Mouse (Mus musculus) heart, adult 2 months (tissue): Measurements from ENCODE around the gene Zfp62. TPM values are rescaled to one million over a fixed set of nuclear protein-coding genes. Genes with fewer than 3 reads are reported as not detected.

Experiments used
- DNase-seq, 2 experiments: peaks; one replicate each; pipeline ENCODE4 v3.0.0; 2021
- H3K27ac ChIP-seq: fragments of 200-600 bp; 2 replicates; pipeline ENCODE4 v1.8.1; 2022
- H3K27me3 ChIP-seq: fragments of 200-500 bp; 2 replicates; pipeline ENCODE4 v1.6.1; 2012; ENCODE audit warnings: mild to moderate bottlenecking, low read length, inconsistent platforms, mixed read lengths; ENCODE audit not compliant: control insufficient read depth, insufficient read depth
- H3K36me3 ChIP-seq: fragments of 200-500 bp; 2 replicates; pipeline ENCODE4 v1.6.1; 2012; ENCODE audit warnings: low read length, inconsistent platforms; ENCODE audit not compliant: control insufficient read depth, insufficient read depth
- H3K4me1 ChIP-seq: fragments of 200-500 bp; 2 replicates; pipeline ENCODE4 v1.6.1; 2011; ENCODE audit warnings: low read length; ENCODE audit not compliant: control insufficient read depth, insufficient read depth
- H3K4me3 ChIP-seq: fragments of 200-600 bp; 2 replicates; pipeline ENCODE4 v1.8.1; 2022
- H3K79me2 ChIP-seq: fragments of 200-500 bp; replicated peaks from 2 replicates; pipeline ENCODE4 v1.6.1; 2012; ENCODE audit warnings: mild to moderate bottlenecking, inconsistent platforms, low read length, moderate library complexity, mixed read lengths; ENCODE audit not compliant: control insufficient read depth, insufficient read depth
- H3K9ac ChIP-seq: fragments of 200-500 bp; 2 replicates; pipeline ENCODE4 v1.6.1; 2012; ENCODE audit warnings: low read depth, mild to moderate bottlenecking, control low read depth, inconsistent platforms, low read length, mixed read lengths
- CTCF ChIP-seq: fragments of 200-600 bp; IDR thresholded peaks from 2 replicates; pipeline ENCODE4 v1.8.1; 2022; ENCODE audit warnings: antibody characterized with exemption, mild to moderate bottlenecking, moderate library complexity
- EP300 ChIP-seq: fragments of 200-500 bp; IDR thresholded peaks from 2 replicates; pipeline ENCODE4 v1.6.1; 2011; ENCODE audit warnings: low read depth, low read length, control low read depth; ENCODE audit not compliant: insufficient read depth
- POLR2A ChIP-seq: fragments of 200-500 bp; IDR thresholded peaks from 2 replicates; pipeline ENCODE4 v1.6.1; 2011; ENCODE audit warnings: mild to moderate bottlenecking, low read depth, low read length, control low read depth; ENCODE audit not compliant: insufficient read depth
- WGBS: fragments of 180-500 bp; shearing (Covaris S2); methylation state at CpG from one replicate; pipeline ENCODE4 v1.1.7; 2018; 5-methylcytosine and 5-hydroxymethylcytosine counted together
- intact Hi-C: fragments of 180-260 bp; cut with DNase I; formaldehyde crosslinking; loops from one replicate; pipeline ENCODE4 v1.15.1; 2025
- polyA plus RNA-seq: library from polyadenylated mRNA; depleted of rRNA; stranded (reverse); fragments of >200 nt; gene quantifications from 2 replicates; pipeline ENCODE4 v1.2.3, GENCODE M21; 2012
- total RNA-seq, 2 experiments: library from RNA; stranded (reverse); gene quantifications; 2 replicates each; pipeline ENCODE4 v1.2.3; 2021

Gene Zfp62
- total and polyA plus RNA-seq, 3 experiments = 2.9 to 28.9 (median 23.9) TPM

DNA sequence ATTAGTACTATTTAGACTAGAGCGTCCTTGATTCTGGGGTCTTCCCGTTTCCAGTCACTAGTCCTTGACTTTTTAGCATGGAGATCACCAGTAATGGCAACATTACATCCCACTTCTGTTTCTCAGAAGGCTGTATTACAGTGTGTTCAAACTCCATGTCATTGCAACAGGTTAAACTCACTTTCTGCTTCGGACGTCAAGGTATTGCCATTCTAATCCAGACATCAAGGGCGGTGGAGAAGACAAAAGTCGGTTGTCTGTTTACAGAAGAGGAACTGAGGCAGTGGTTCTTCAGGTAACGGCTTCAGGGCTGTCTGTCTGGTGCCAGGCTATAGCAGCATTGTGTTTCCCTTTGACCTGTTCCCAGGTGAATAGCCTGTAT is 48.3 kb downstream of the Zfp62 start:
- H3K27ac ChIP-seq = peak overlapping the region; percentile 99
- intact Hi-C loops = loop anchor here (2.0 to 5.0 kb wide), 3 partner anchors 49 to 434 kb away; partner anchors contain the start of genes Trim41 and Zfp62
- peaks cover 33% of the 10 kb centered on the region for H3K4me1 ChIP-seq

DNA sequence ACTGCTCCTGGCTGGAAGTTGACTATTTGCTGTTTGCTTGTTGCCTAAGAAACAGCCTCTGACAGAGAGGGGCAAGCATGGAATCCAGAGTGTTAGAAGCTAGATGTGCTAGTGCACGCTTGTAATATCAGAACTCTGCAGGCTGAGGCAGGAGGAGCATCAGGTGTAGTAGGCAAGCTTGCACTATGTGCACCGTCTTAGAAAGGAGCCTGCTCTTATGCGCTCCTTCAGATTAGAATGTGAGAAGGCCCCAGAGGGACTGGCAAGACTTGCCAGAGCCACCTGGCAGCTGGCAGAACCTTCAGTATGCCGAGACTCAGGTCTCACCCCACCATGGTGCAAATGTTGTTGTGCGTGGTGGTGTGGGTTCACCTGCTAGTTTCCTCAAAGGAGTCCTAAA is 49.0 kb downstream of the Zfp62 start:
- peak overlapping the region; percentile 34 for H3K9ac ChIP-seq
- 43% methylated on average over 5 of the region's 5 CpGs for WGBS
- intact Hi-C loops = loop anchor here (5.0 kb wide), 2 partner anchors 145 to 435 kb away; partner anchors contain the start of gene Trim41

More for the DNA sequence above, 48.3 kb downstream of the Zfp62 start:
- H3K27me3 ChIP-seq = no peaks in the 10 kb centered on the region
- H3K79me2 ChIP-seq = peaks cover 8% of the 10 kb centered on the region
- DNase-seq = no peak
- peak overlapping the region; percentile 65 for H3K4me3 ChIP-seq
- 38% methylated on average over 7 of the region's 7 CpGs for WGBS
- peak overlapping the region; percentile 93 for H3K9ac ChIP-seq
- peaks cover 30% of the 10 kb centered on the region for H3K36me3 ChIP-seq
- TF ChIP-seq CTCF (no peak), EP300 (no peak), POLR2A (no peak)

DNA sequence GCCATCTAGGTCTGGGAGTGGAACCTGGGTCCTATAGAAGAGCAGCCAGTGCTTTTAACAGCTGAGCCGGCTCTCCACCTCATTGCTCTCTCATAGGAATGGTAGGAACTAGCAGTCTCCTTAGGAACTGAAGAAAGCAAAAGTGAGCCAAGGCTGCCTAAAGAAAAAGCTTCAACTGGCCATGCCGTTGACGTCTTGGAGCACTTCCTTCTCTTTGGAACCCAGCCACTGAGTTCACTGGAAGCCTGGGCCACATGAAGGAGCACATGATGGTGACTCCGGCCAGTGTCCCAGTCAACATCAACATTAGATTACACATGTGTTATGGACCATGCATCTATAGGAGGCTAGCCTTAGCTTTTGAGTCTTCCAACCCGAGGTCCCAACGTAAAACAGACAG is 49.9 kb downstream of the Zfp62 start:
- Histone ChIP-seq H3K79me2 (peaks cover 8% of the 10 kb centered on the region), H3K9ac (no peak overlapping the region), H3K4me1 (peaks cover 28% of the 10 kb centered on the region), H3K27me3 (no peaks in the 10 kb centered on the region), H3K36me3 (peaks cover 36% of the 10 kb centered on the region), H3K27ac (no peak overlapping the region; the same call in 1 of the 2 replicates), H3K4me3 (no peak overlapping the region)
- no peak for TF ChIP-seq CTCF
- no peak for TF ChIP-seq EP300
- no peak for TF ChIP-seq POLR2A
- WGBS = 34% methylated on average over 6 of the region's 6 CpGs
- no peak for DNase-seq
- intact Hi-C loops = loop anchor here (5.0 kb wide), 2 partner anchors 146 to 436 kb away; partner anchors contain the start of gene Trim41

More for the DNA sequence above, 49.0 kb downstream of the Zfp62 start:
- peak overlapping the region; percentile 99; the same call in 1 of the 2 replicates for H3K27ac ChIP-seq
- peaks cover 36% of the 10 kb centered on the region for H3K36me3 ChIP-seq
- DNase-seq = no peak
- peaks cover 8% of the 10 kb centered on the region for H3K79me2 ChIP-seq
- no peaks in the 10 kb centered on the region for H3K27me3 ChIP-seq
- peaks cover 31% of the 10 kb centered on the region for H3K4me1 ChIP-seq
- H3K4me3 ChIP-seq = peak overlapping the region; percentile 65; the same call in 1 of the 2 replicates
- TF ChIP-seq CTCF = no peak
- TF ChIP-seq EP300 = no peak
- TF ChIP-seq POLR2A = no peak

DNA sequence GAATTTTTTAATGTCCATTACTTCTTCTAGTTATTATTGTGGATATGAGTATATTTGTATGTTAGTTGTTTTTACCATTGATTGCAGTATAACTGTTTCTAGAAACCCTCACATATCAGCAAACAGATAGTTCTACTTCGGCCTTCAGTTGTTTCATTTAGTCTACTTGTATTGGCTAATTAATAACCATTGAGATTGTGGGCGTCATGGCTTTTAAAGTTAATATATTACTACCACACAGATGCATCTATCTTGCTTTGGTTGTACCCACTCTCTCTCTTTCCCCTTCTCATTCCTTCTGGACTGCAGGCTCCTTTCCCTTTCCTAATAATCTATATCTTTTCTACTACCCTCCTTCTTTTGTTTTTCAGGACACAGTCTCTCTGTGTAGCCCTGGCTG is 56.2 kb downstream of the Zfp62 start:
- H3K4me3 ChIP-seq = no peak overlapping the region
- H3K27me3 ChIP-seq = no peaks in the 10 kb centered on the region
- TF ChIP-seq EP300 (no peak), CTCF (no peak), POLR2A (no peak)
- H3K79me2 ChIP-seq = peaks cover 7% of the 10 kb centered on the region
- H3K4me1 ChIP-seq = peaks cover 13% of the 10 kb centered on the region
- H3K9ac ChIP-seq = no peak overlapping the region
- WGBS = 95% methylated on average over 2 of the region's 2 CpGs
- no peak overlapping the region for H3K27ac ChIP-seq
- intact Hi-C loops = no loop called here
- peaks cover 29% of the 10 kb centered on the region for H3K36me3 ChIP-seq
- DNase-seq = no peak

DNA sequence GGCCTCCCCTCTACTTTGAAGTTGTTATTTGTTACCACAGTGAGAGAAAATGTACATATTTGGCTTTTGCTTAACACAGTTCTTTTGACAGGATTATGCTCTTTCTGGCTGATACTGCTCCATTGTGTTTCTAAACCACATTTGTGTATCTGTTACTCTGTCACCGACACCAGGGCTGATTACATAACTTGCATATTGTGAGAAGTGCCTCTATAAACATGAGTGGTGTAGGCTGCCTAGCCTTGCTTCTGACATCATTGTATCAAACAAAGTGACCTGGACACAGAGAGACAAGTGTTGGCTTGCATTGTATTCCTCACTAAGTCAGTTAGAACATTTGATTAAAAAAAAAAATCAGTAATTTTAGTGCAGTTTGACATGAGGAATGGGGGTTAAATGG is 56.7 kb downstream of the Zfp62 start:
- TF ChIP-seq EP300 (no peak), CTCF (no peak), POLR2A (no peak)
- Histone ChIP-seq H3K4me3 (no peak overlapping the region), H3K9ac (no peak overlapping the region), H3K36me3 (peaks cover 25% of the 10 kb centered on the region), H3K4me1 (peaks cover 13% of the 10 kb centered on the region), H3K79me2 (peaks cover 4% of the 10 kb centered on the region), H3K27ac (no peak overlapping the region), H3K27me3 (no peaks in the 10 kb centered on the region)
- 8% methylated on average over 1 of the region's 1 CpGs for WGBS
- no peak for DNase-seq
- intact Hi-C loops = no loop called here

DNA sequence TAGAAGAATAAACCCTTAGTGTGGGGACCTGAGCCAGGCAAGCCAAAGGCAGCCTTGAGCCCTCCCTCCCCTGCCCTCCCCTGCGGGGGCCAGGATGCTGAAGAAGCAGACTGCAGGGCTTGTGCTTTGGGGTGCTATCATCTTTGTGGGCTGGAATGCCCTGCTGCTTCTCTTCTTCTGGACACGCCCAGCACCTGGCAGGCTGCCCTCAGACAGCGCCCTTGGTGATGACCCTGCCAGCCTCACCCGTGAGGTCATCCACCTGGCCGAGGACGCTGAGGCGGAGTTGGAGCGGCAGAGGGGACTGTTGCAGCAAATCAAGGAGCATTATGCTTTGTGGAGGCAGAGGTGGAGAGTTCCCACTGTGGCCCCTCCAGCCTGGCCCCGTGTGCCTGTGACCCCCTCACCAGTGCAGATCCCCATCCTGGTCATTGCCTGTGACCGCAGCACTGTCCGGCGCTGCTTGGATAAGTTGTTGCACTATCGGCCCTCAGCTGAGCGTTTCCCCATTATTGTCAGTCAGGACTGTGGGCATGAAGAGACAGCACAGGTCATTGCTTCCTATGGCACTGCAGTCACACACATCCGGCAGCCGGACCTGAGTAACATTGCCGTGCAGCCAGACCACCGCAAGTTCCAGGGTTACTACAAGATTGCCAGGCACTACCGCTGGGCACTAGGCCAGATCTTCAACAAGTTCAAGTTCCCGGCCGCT is 57.7 kb downstream of the Zfp62 start:
- Histone ChIP-seq H3K36me3 (peaks cover 25% of the 10 kb centered on the region), H3K4me1 (peaks cover 13% of the 10 kb centered on the region), H3K79me2 (peaks cover 4% of the 10 kb centered on the region), H3K4me3 (no peak overlapping the region), H3K27ac (peak overlapping the region; percentile 42), H3K27me3 (no peaks in the 10 kb centered on the region), H3K9ac (0 out of 2 replicates have a peak overlapping the region, but pooled peaks have one; percentile 19)
- TF ChIP-seq CTCF (no peak), EP300 (0 out of 2 replicates have a peak, but pooled peaks have one; percentile 26)
- intact Hi-C loops = no loop called here
- WGBS = 57% methylated on average over 21 of the region's 21 CpGs
- DNase-seq = peak; percentile 73 to 81
